Mouse (Mus musculus) midbrain, embryonic 12.5 days (tissue): ENCODE results near the gene Timm9. TPM values are rescaled to one million over a fixed set of nuclear protein-coding genes. Genes with fewer than 3 reads are reported as not detected.
"Not testable (repeated sequence)": the region's sequence is repeated elsewhere in the genome, so short reads cannot be mapped to it uniquely, and the experiment has no call there.

Source experiments
- ATAC-seq: fragments of 200-750 bp; cut with Nextera tagmentation; 2 replicates; pipeline ENCODE4 v1.8.0; 2017; ENCODE audit warnings: low read depth, moderate TSS enrichment, moderate library complexity; ENCODE audit not compliant: low FRiP score
- H3K27ac ChIP-seq: fragments of 300-500 bp; sonication (generic); replicated peaks from 2 replicates; pipeline ENCODE4 v1.5.1; 2016; ENCODE audit warnings: mild to moderate bottlenecking
- H3K27me3 ChIP-seq: fragments of 300-500 bp; sonication (generic); 2 replicates; pipeline ENCODE4 v1.6.1; 2016; ENCODE audit warnings: mild to moderate bottlenecking
- H3K36me3 ChIP-seq: fragments of 300-500 bp; sonication (generic); 2 replicates; pipeline ENCODE4 v1.6.1; 2016
- H3K4me1 ChIP-seq: fragments of 300-500 bp; sonication (generic); 2 replicates; pipeline ENCODE4 v1.6.1; 2016
- H3K4me2 ChIP-seq: fragments of 300-500 bp; sonication (generic); replicated peaks from 2 replicates; pipeline ENCODE4 v1.6.1; 2016; ENCODE audit warnings: mild to moderate bottlenecking, moderate library complexity
- H3K4me3 ChIP-seq: fragments of 300-500 bp; sonication (generic); 2 replicates; pipeline ENCODE4 v1.5.1; 2016; ENCODE audit warnings: mild to moderate bottlenecking
- H3K9ac ChIP-seq: fragments of 300-500 bp; sonication (generic); replicated peaks from 2 replicates; pipeline ENCODE4 v1.6.1; 2016; ENCODE audit warnings: mild to moderate bottlenecking, moderate library complexity
- H3K9me3 ChIP-seq: fragments of 300-500 bp; sonication (generic); 2 replicates; pipeline ENCODE4 v1.6.1; 2016; ENCODE audit warnings: mild to moderate bottlenecking
- WGBS: fragments of 180-500 bp; shearing (Covaris S2); methylation state at CpG from one replicate; pipeline ENCODE4 v1.1.7; 2016; 5-methylcytosine and 5-hydroxymethylcytosine counted together
- polyA plus RNA-seq: library from polyadenylated mRNA; unstranded; fragments of >200 nt; fragmentation: Nextera tagmentation; extraction: Ambion mirVana; gene quantifications from 2 replicates; pipeline ENCODE4 v1.2.1, GENCODE M21; 2016

Gene Timm9
- polyA plus RNA-seq, 1 experiment from 2014 or later, result 66.0 TPM

- Histone ChIP-seq H3K4me3 (no peak overlapping the region), H3K4me2 (peak overlapping the region; percentile 88; the same call in 1 of the 2 replicates), H3K9ac (no peak overlapping the region), H3K36me3 (peaks cover 45% of the 10 kb centered on the region), H3K9me3 (no peaks in the 10 kb centered on the region), H3K27me3 (no peaks in the 10 kb centered on the region), H3K4me1 (peaks cover 22% of the 10 kb centered on the region), H3K27ac (no peak overlapping the region)
- ATAC-seq, result no peak
- WGBS, result 74% methylated on average over 5 of the region's 5 CpGs
These were observed 2.9 kb upstream of the Timm9 start for GRCm38 (mm10) chr12:71139258-71139828.

DNA sequence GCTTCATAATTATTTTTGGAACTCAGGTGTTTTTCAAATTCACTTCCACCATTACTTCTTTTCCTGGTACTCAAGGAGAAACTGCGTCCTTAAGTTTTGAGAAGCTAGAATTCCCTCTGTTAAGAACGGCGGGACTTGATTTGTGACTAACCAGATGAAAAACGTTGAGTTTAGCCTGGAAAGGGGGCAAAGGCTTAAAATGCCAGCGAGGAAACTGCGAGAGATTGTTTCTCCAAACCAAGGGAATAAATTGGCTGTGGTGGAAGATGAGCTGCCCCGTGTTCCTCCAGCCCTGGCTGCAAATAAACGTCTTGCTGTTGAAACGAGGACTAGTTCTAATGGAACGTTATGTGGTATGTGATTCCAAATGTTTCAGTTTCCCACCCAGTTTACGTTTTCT is 1.2 kb upstream of the Timm9 start:
- no peak for ATAC-seq
- Histone ChIP-seq H3K4me3 (peak overlapping the region; percentile 87), H3K4me2 (peak overlapping the region; percentile 88), H3K27me3 (no peaks in the 10 kb centered on the region), H3K36me3 (peaks cover 33% of the 10 kb centered on the region), H3K9ac (peak overlapping the region; percentile 62), H3K27ac (no peak overlapping the region), H3K9me3 (no peaks in the 10 kb centered on the region), H3K4me1 (peaks cover 22% of the 10 kb centered on the region)
- 12% methylated on average over 11 of the region's 11 CpGs for WGBS

DNA sequence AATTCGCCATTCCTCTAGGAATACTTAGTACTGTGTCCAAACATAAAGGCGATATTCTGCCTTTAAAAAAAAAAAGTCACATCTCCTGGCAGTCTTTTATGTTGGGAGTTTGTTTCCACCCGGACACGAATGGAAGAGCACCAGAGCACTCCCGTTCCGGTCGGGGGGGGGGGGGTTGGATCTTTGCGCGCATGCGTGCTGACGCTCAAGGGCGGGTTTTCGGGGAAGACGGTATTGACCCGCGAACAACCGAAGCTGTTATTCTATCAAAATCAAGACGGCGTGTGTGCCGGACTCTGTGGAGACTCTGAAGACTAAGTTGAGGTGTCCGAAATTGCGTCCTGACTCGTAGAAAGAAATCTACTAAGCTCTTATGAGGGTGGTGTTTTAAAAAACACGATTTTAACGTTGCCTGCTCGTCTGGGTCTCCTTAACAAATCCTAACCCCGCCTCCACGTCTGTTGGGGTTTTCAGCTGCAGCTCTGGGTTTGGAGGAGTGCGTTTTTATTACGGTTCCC is 549 bp upstream of the Timm9 start:
- no peaks in the 10 kb centered on the region for H3K27me3 ChIP-seq
- peak overlapping the region; percentile 62; the same call in 1 of the 2 replicates for H3K9ac ChIP-seq
- H3K4me1 ChIP-seq, result peaks cover 22% of the 10 kb centered on the region
- H3K27ac ChIP-seq, result peak overlapping the region; percentile 75
- H3K9me3 ChIP-seq, result no peaks in the 10 kb centered on the region
- ATAC-seq, result peak; percentile 67
- H3K4me2 ChIP-seq, result peak overlapping the region; percentile 88
- H3K4me3 ChIP-seq, result peak overlapping the region; percentile 87
- WGBS, result under 1% methylated on average over 30 of the region's 30 CpGs
- H3K36me3 ChIP-seq, result peaks cover 32% of the 10 kb centered on the region

DNA sequence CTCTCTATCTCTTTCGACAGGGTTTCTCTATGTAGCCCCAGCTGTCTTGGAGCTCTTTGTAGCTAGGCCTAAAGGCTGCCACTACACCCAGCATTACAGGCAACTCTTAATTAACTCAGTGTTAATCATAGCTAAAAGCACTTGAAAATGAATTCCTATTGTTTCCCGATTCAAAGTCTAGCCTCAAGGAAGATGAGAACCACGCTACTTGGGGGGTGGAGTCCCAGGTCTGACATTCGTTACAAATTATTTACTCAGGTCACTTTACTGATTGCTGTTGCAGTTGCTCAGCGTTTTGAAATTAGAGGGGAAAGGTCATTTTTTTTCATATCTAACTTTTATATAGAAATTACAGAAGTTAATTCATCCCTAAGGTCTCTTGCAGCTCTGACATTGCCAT is 903 bp downstream of the Timm9 start:
- Histone ChIP-seq H3K4me3 (peak overlapping the region; percentile 87), H3K27ac (no peak overlapping the region), H3K9me3 (no peaks in the 10 kb centered on the region), H3K4me2 (peak overlapping the region; percentile 88), H3K36me3 (peaks cover 30% of the 10 kb centered on the region), H3K9ac (peak overlapping the region; percentile 11; the same call in 1 of the 2 replicates), H3K4me1 (peaks cover 22% of the 10 kb centered on the region), H3K27me3 (no peaks in the 10 kb centered on the region)
- WGBS, result 48% methylated on average over 5 of the region's 5 CpGs
- no peak for ATAC-seq

DNA sequence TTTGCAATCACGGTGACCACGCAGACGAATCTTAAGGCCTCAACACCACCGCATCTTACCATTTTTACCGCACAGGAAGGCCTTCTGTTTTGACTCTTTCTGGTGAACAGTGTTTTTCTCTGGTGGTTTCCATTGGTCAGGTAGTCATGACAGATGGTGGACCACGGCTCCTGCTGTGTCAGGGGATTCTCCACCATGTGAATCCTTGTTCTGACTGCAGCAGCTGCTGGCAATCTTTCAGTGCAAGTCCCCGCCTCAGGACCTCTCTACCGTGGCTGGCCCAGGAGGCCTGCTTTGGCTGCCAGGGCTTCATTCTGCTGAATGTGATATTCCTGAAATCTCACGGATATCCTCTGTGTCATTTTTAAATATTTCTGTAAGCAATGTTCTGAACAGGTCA is 13.2 kb downstream of the Timm9 start:
- Histone ChIP-seq H3K9me3 (no peaks in the 10 kb centered on the region), H3K27ac (no peak overlapping the region), H3K36me3 (peaks cover 35% of the 10 kb centered on the region), H3K4me1 (no peaks in the 10 kb centered on the region), H3K4me2 (no peak overlapping the region), H3K27me3 (no peaks in the 10 kb centered on the region), H3K4me3 (no peak overlapping the region), H3K9ac (no peak overlapping the region)
- ATAC-seq, result no peak
- WGBS, result 93% methylated on average over 9 of the region's 9 CpGs

DNA sequence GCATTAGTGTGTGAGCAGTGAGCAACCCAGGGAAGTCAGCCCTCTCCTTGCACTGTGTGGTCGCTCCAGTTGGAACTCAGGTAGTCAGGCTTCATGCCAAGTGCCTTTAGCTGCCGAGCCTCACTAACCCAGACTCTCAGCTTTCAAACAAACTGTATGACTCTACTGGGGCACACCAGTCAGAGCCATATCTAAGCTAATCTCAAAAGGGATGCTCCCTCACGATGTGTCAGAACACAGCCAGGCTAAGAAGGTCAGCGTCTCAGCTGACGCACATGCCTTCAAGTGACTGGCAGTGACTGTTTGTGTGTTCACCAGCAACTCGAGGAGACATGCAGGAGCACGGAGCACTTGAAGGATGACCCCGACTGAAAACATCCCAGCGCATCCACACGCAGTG is 13.8 kb downstream of the Timm9 start:
- no peak for ATAC-seq
- peaks cover 35% of the 10 kb centered on the region for H3K36me3 ChIP-seq
- 95% methylated on average over 10 of the region's 10 CpGs for WGBS
- no peaks in the 10 kb centered on the region for H3K27me3 ChIP-seq
- no peak overlapping the region for H3K27ac ChIP-seq
- no peak overlapping the region for H3K4me2 ChIP-seq
- H3K9ac ChIP-seq, result no peak overlapping the region
- H3K9me3 ChIP-seq, result no peaks in the 10 kb centered on the region
- H3K4me3 ChIP-seq, result no peak overlapping the region
- no peaks in the 10 kb centered on the region for H3K4me1 ChIP-seq

DNA sequence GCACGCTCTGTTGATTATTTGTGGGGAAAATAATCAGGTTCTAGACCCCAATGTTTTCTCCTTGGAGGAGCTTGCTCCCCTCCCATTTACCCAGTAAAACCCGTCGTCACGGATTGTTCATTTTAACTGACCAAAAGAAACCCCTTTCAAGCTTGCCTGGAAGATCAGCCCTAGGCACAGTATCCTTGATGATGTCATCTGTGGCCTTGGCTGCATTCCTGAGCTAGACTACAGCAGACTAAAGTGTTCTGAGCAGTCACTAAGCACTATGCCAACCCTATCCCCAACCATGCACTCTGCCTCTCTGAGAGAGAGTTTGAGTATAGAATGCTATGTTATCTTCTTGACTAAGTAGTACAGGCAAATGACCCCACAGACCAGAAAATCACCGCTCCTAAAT is 20.1 kb downstream of the Timm9 start:
- no peak for ATAC-seq
- no peaks in the 10 kb centered on the region for H3K9me3 ChIP-seq
- peaks cover 3% of the 10 kb centered on the region for H3K27me3 ChIP-seq
- no peak overlapping the region for H3K4me2 ChIP-seq
- no peaks in the 10 kb centered on the region for H3K36me3 ChIP-seq
- H3K4me1 ChIP-seq, result peaks cover 9% of the 10 kb centered on the region
- H3K9ac ChIP-seq, result no peak overlapping the region
- WGBS, result 77% methylated on average over 5 of the region's 5 CpGs
- H3K4me3 ChIP-seq, result no peak overlapping the region
- H3K27ac ChIP-seq, result no peak overlapping the region

- peaks cover 7% of the 10 kb centered on the region for H3K27me3 ChIP-seq
- H3K36me3 ChIP-seq, result no peaks in the 10 kb centered on the region
- H3K4me3 ChIP-seq, result no peak overlapping the region
- no peak overlapping the region for H3K9ac ChIP-seq
- ATAC-seq, result peak; percentile 23; the same call in 1 of the 2 replicates
- 0 out of 2 replicates have a peak overlapping the region, but pooled peaks have one; percentile 12 for H3K4me2 ChIP-seq
- H3K27ac ChIP-seq, result no peak overlapping the region
- H3K9me3 ChIP-seq, result no peaks in the 10 kb centered on the region
- WGBS, result 28% methylated on average over 12 of the region's 12 CpGs
- peaks cover 11% of the 10 kb centered on the region for H3K4me1 ChIP-seq
These were observed 22.7 kb downstream of the Timm9 start for GRCm38 (mm10) chr12:71113675-71114288.

DNA sequence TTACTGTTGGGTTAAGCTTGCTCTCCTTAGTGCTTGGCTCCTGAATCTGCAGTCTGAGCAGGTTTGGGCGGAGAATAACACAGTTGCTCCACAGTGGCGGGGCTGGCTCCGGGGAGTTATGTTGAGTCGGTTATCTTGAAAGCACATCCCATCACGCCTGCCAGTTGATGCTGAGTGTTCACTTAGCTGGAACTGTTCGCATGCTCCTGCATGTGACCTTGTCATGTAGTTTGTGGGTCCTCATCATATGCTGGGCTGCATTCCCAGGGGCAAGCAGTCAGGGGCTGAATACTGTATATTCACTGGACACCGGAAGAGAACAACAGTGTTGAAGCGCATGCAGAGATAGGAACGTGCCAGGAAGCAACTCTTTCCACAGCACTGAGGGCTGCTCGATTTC is 23.4 kb downstream of the Timm9 start:
- no peak overlapping the region for H3K27ac ChIP-seq
- H3K9me3 ChIP-seq, result no peaks in the 10 kb centered on the region
- 89% methylated on average over 10 of the region's 10 CpGs for WGBS
- no peak overlapping the region for H3K4me2 ChIP-seq
- H3K27me3 ChIP-seq, result peaks cover 7% of the 10 kb centered on the region
- ATAC-seq, result no peak
- H3K4me3 ChIP-seq, result no peak overlapping the region
- no peaks in the 10 kb centered on the region for H3K36me3 ChIP-seq
- no peak overlapping the region for H3K9ac ChIP-seq
- H3K4me1 ChIP-seq, result peaks cover 11% of the 10 kb centered on the region

DNA sequence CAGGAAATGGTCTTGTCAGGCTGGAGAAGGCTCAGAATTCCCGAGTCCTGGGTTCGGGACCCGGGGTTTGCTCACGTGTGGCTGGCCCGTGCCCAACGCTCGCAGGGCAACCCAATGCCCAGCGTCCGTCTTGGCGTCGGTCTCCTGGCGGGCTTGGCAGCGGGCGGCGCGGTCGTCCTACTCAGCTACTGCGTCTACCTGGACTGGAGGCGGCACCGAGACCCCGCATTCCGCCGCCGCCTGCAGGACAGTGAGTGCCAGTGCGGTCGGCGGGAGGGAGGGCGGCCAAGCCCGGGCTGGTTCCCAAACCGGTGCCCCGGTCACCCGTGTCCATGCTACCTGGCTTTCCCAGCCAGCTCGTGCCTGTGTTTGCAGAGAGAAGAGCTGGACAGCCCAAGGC is 25.2 kb downstream of the Timm9 start, which contains the start of gene Tomm20l:
TSS of gene Tomm20l (plus strand) at position 98 of the 400 bp plus-strand sequence.
- Histone ChIP-seq H3K9ac (no peak within 1 kb of the TSS), H3K9me3 (no peaks in the 10 kb centered on the region), H3K36me3 (no peaks in the 10 kb centered on the region), H3K4me3 (peak within 1 kb of the TSS; percentile 20; the same call in 1 of the 2 replicates), H3K4me2 (peak within 1 kb of the TSS; percentile 48), H3K4me1 (peaks cover 11% of the 10 kb centered on the region), H3K27me3 (peaks cover 7% of the 10 kb centered on the region), H3K27ac (no peak within 1 kb of the TSS)
- WGBS, result 7% methylated on average over 33 of the region's 33 CpGs
- ATAC-seq, result 0 out of 2 replicates have a peak, but pooled peaks have one; percentile 34

DNA sequence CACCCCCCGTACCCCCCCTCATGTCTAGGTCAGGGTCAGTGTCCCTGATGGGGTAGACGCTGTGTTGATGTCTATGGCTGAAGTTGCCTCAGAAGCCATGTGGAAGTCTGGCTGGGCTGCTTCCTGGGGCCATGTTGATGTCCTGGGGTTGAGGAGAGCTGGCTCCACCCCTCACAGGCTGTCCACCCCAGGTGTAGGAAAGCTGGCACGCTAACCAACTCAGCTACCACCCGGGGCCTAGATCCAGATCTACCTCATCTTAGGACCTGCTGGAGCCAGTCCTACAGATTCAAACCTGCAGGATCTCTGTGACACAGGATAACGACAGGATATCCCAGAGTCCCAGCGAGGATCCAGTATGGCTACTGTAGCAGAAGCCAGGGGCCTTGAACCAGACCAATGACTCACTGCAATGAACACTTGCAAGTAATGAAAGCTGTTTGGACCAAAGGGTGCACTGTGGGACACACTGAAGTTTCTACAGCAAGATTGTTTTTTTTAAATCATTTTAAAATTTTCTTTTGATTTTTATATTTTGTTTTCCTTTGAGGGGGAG is 29.2 kb downstream of the Timm9 start:
- H3K4me3 ChIP-seq, result no peak overlapping the region
- H3K36me3 ChIP-seq, result no peaks in the 10 kb centered on the region
- ATAC-seq, result no peak
- H3K4me2 ChIP-seq, result no peak overlapping the region
- peaks cover 4% of the 10 kb centered on the region; the same call in 1 of the 2 replicates for H3K4me1 ChIP-seq
- peaks cover 7% of the 10 kb centered on the region for H3K27me3 ChIP-seq
- no peak overlapping the region for H3K27ac ChIP-seq
- H3K9ac ChIP-seq, result no peak overlapping the region
- H3K9me3 ChIP-seq, result no peaks in the 10 kb centered on the region
- WGBS, result 81% methylated on average over 6 of the region's 6 CpGs

DNA sequence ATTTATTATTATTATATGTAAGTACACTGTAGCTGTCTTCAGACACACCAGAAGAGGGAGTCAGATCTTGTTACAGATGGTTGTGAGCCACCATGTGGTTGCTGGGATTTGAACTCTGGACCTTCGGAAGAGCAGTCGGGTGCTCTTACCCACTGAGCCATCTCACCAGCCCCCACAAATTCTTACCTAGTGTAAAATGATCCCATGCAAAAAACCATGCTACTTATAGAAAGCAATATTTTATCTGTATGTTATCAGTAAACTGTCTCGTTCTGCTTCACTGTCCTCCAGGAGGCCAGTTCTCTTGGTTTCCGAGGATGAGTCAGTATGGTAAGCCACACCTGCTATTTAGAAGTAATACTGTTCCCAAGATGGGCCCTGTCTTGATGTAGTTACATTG is 32.2 kb downstream of the Timm9 start:
- not testable (repeated sequence) for H3K4me1 ChIP-seq, H3K27ac ChIP-seq, H3K4me2 ChIP-seq, H3K4me3 ChIP-seq, H3K27me3 ChIP-seq, H3K9me3 ChIP-seq, ATAC-seq, H3K9ac ChIP-seq, H3K36me3 ChIP-seq
- WGBS, result 97% methylated on average over 4 of the region's 4 CpGs
